Mouse (Mus musculus) hindbrain, embryonic 15.5 days (tissue): ENCODE measurements around the gene Polr2f. TPM values are rescaled to one million over a fixed set of nuclear protein-coding genes. Genes with fewer than 3 reads are reported as not detected.

ENCODE experiments used
- ATAC-seq: fragments of 200-750 bp; cut with Nextera tagmentation; 2 replicates; pipeline ENCODE4 v1.8.0; 2017; ENCODE audit warnings: low read depth, moderate number of reproducible peaks, moderate TSS enrichment; ENCODE audit not compliant: low FRiP score
- H3K27ac ChIP-seq: fragments of 300-500 bp; sonication (generic); replicated peaks from 2 replicates; pipeline ENCODE4 v1.5.1; 2015; ENCODE audit warnings: mild to moderate bottlenecking, inconsistent platforms
- H3K27me3 ChIP-seq: fragments of 300-500 bp; sonication (generic); 2 replicates; pipeline ENCODE4 v1.6.1; 2015; ENCODE audit warnings: control low read depth, inconsistent platforms
- H3K36me3 ChIP-seq: fragments of 300-500 bp; sonication (generic); 2 replicates; pipeline ENCODE4 v1.6.1; 2015; ENCODE audit warnings: control low read depth, inconsistent platforms
- H3K4me1 ChIP-seq: fragments of 300-500 bp; sonication (generic); replicated peaks from 2 replicates; pipeline ENCODE4 v1.6.1; 2015; ENCODE audit warnings: control low read depth, inconsistent platforms
- H3K4me2 ChIP-seq: fragments of 300-500 bp; sonication (generic); 2 replicates; pipeline ENCODE4 v1.6.1; 2015; ENCODE audit warnings: moderate library complexity, mild to moderate bottlenecking, inconsistent platforms
- H3K4me3 ChIP-seq: fragments of 300-500 bp; sonication (generic); 2 replicates; pipeline ENCODE4 v1.5.1; 2015; ENCODE audit warnings: mild to moderate bottlenecking, inconsistent platforms
- H3K9ac ChIP-seq: fragments of 300-500 bp; sonication (generic); 2 replicates; pipeline ENCODE4 v1.6.1; 2015; ENCODE audit warnings: inconsistent platforms
- H3K9me3 ChIP-seq: fragments of 300-500 bp; sonication (generic); 2 replicates; pipeline ENCODE4 v1.6.1; 2016; ENCODE audit warnings: control low read depth, inconsistent platforms
- WGBS: fragments of 180-500 bp; shearing (Covaris S2); methylation state at CpG from one replicate; pipeline ENCODE4 v1.1.7; 2015; 5-methylcytosine and 5-hydroxymethylcytosine counted together
- polyA plus RNA-seq: library from polyadenylated mRNA; unstranded; fragments of >200 nt; fragmentation: Nextera tagmentation; extraction: Ambion mirVana; gene quantifications from 2 replicates; pipeline ENCODE4 v1.2.1, GENCODE M21; 2015

Gene Polr2f
- polyA plus RNA-seq, 1 experiment from 2014 or later: 258 TPM

DNA sequence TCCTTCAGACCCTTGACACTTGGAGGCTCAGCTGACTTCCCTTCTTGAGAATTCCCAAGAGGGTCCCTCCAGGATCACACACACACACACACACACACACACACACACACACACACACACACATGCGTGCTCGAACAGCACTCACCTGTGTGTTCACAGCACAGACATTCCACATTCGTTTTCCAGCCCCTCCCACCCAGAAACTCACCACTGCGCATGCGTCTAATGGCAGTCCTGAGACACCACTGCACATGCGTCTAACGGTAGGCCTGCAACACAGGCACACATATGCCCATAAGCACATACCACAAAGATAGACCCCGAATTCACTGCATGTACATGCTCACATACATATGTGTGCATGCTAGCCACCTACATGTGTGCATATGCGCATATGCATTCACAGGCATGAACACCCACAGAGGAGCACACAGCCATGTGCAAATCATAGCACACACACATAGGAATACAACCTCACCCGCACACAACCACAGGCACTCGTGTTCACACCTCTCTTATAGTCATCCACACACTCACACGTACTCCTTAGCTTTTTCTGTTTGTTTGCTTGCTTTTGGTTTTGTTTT lies 58.7 kb downstream of the Polr2f start:
- ATAC-seq: no peak
- no peaks in the 10 kb centered on the region for H3K27me3 ChIP-seq
- H3K9me3 ChIP-seq: no peaks in the 10 kb centered on the region
- no peak overlapping the region for H3K4me2 ChIP-seq
- H3K9ac ChIP-seq: no peak overlapping the region
- H3K27ac ChIP-seq: no peak overlapping the region
- 96% methylated on average over 12 of the region's 12 CpGs for WGBS
- no peak overlapping the region for H3K4me3 ChIP-seq
- H3K36me3 ChIP-seq: no peaks in the 10 kb centered on the region
- peaks cover 17% of the 10 kb centered on the region for H3K4me1 ChIP-seq

Other genes with a start within 250 kb of the Polr2f start
- not detected in 2 replicates for gene Gm49510, start 241.3 kb upstream of the Polr2f start, polyA plus RNA-seq
- 4.2 and 4.5 TPM in 2 replicates for gene Sh3bp1, start 241.2 kb upstream of the Polr2f start, polyA plus RNA-seq
- 96.1 and 110 TPM in 2 replicates for gene Pdxp, start 227.1 kb upstream of the Polr2f start, polyA plus RNA-seq
- 113 and 134 TPM in 2 replicates for gene Lgals1, start 214.3 kb upstream of the Polr2f start, polyA plus RNA-seq
- gene Nol12, start 206.1 kb upstream of the Polr2f start, polyA plus RNA-seq: 57.3 and 69.1 TPM in 2 replicates
- gene Triobp, start 193.3 kb upstream of the Polr2f start, polyA plus RNA-seq: 42.7 and 43.3 TPM in 2 replicates
- gene H1f0, start 112.6 kb upstream of the Polr2f start, polyA plus RNA-seq: 214 and 226 TPM in 2 replicates
- gene Galr3, start 99.1 kb upstream of the Polr2f start, polyA plus RNA-seq: 0.13 and 0.38 TPM in 2 replicates
- gene Ankrd54, start 78.1 kb upstream of the Polr2f start, polyA plus RNA-seq: 56.0 and 59.7 TPM in 2 replicates
- gene Eif3l, start 65.8 kb upstream of the Polr2f start, polyA plus RNA-seq: 167 and 177 TPM in 2 replicates
- gene Micall1, start 32.1 kb upstream of the Polr2f start, polyA plus RNA-seq: 12.4 and 15.0 TPM in 2 replicates
- 17.2 and 22.0 TPM in 2 replicates for gene 1700088E04Rik, start 244 bp downstream of the Polr2f start, polyA plus RNA-seq
- 8.2 and 8.9 TPM in 2 replicates for gene Sox10, start 24.2 kb downstream of the Polr2f start, polyA plus RNA-seq
- gene Pick1, start 88.2 kb downstream of the Polr2f start, polyA plus RNA-seq: 88.6 and 93.2 TPM in 2 replicates
- gene Gm49486, start 88.4 kb downstream of the Polr2f start, polyA plus RNA-seq: 1.0 and 1.4 TPM in 2 replicates
- 1.00 and 1.2 TPM in 2 replicates for gene Slc16a8, start 113.8 kb downstream of the Polr2f start, polyA plus RNA-seq
- 3.7 and 4.0 TPM in 2 replicates for gene Baiap2l2, start 144.5 kb downstream of the Polr2f start, polyA plus RNA-seq
- 27.1 and 32.5 TPM in 2 replicates for gene Pla2g6, start 187.4 kb downstream of the Polr2f start, polyA plus RNA-seq
- gene Maff, start 205.6 kb downstream of the Polr2f start, polyA plus RNA-seq: 1.00 and 1.0 TPM in 2 replicates